Mouse (Mus musculus): ENCODE data around the gene Yif1a. TPM values are rescaled to one million over a fixed set of nuclear protein-coding genes. Genes with fewer than 3 reads are reported as not detected.
A peak's percentile ranks its signal among the peaks of the same experiment; 100 is the strongest.

Yif1a gene
- polyA plus RNA-seq, 1 experiment from 2014 or later, result 128 TPM

DNA sequence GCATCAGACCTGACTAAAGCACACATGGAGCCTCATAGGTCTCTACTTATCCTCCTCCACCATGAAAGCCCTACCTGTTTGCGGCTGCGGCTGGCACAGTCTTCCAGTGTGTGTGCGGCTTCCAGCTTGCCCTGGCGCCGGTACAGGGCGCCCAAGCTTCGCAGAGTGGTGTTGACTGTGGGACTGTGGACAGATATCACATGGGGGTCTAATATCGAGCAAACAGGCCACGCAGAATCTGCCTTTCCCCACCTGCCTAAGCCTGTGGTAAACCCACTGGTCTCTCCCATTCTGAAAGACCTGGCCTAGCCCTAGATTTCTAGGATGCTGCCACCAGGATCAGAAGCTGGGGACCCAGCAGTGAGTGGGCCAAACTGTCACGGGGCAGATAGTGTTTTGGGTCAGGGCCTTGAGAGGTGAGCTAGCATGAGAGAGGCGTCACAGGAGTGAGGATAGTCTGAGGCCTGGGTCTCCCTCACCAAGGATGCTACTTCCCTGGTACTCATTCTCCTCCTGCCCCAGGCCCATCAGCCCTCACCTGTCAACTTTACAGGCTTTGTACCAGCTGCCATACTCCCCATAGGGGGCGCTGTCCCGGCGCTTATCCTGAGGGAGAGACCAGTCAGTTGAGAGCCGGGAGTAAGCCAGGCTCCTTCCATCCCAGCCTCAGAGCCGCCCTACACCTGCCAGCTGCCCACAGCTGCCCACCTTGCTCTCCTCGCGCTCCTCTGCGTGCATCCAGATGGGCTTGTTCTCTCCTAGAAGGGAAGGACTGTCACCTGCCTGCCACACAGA is 21.5 kb downstream of the Yif1a start:
- H3K9me3 ChIP-seq (ENCODE audit: control insufficient read depth, low read length), result no peaks in the 10 kb centered on the region
- H3K4me2 ChIP-seq (replicated peaks; ENCODE audit: low read depth), result no peak overlapping the region
- WGBS, result 71% methylated on average over 19 of the region's 19 CpGs
- H3K4me3 ChIP-seq (ENCODE audit: low read depth, low read length), result no peak overlapping the region
- H3K9ac ChIP-seq (ENCODE audit: low read length), result no peak overlapping the region
- no peaks in the 10 kb centered on the region for H3K4me1 ChIP-seq (replicated peaks; ENCODE audit: control insufficient read depth, insufficient read depth)
- H3K27ac ChIP-seq (replicated peaks), result 0 out of 2 replicates have a peak overlapping the region, but pooled peaks have one; percentile 18
- H3K36me3 ChIP-seq (ENCODE audit: control insufficient read depth, insufficient read depth, low read length), result peaks cover 17% of the 10 kb centered on the region
- no peaks in the 10 kb centered on the region for H3K27me3 ChIP-seq (ENCODE audit: control insufficient read depth, insufficient read depth, low read length)
- no peak for ATAC-seq (ENCODE audit: low FRiP score, low TSS enrichment)
- DNase-seq (ENCODE audit: low spot score), result peak; percentile 66
- TF ChIP-seq CTCF (IDR thresholded peaks at IDR 0.05; ENCODE audit: low read depth) (peak; percentile 66), EP300 (optimal IDR thresholded peaks at IDR 0.05) (no peak)

GRCm38 (mm10) chr19:5113783-5114182 is 25.4 kb downstream of the Yif1a start:
- Histone ChIP-seq H3K27ac (replicated peaks) (no peak overlapping the region), H3K4me1 (replicated peaks; ENCODE audit: control insufficient read depth, insufficient read depth) (no peaks in the 10 kb centered on the region; the same call in 1 of the 2 replicates), H3K9me3 (ENCODE audit: control insufficient read depth, low read length) (no peaks in the 10 kb centered on the region), H3K27me3 (ENCODE audit: control insufficient read depth, insufficient read depth, low read length) (no peaks in the 10 kb centered on the region), H3K9ac (ENCODE audit: low read length) (no peak overlapping the region), H3K4me3 (ENCODE audit: low read depth, low read length) (no peak overlapping the region), H3K36me3 (ENCODE audit: control insufficient read depth, insufficient read depth, low read length) (peaks cover 15% of the 10 kb centered on the region), H3K4me2 (replicated peaks; ENCODE audit: low read depth) (no peak overlapping the region)
- DNase-seq (ENCODE audit: low spot score) (no peak), ATAC-seq (ENCODE audit: low FRiP score, low TSS enrichment) (no peak)
- TF ChIP-seq EP300 (optimal IDR thresholded peaks at IDR 0.05) (no peak), CTCF (IDR thresholded peaks at IDR 0.05; ENCODE audit: low read depth) (no peak)
- WGBS, result 94% methylated on average over 7 of the region's 7 CpGs

- H3K4me3 ChIP-seq (ENCODE audit: low read depth, low read length), result peak overlapping the region; percentile 80
- H3K27ac ChIP-seq (replicated peaks), result peak overlapping the region; percentile 83
- peaks cover 3% of the 10 kb centered on the region; the same call in 1 of the 2 replicates for H3K36me3 ChIP-seq (ENCODE audit: control insufficient read depth, insufficient read depth, low read length)
- peak; percentile 91 for DNase-seq (ENCODE audit: low spot score)
- H3K4me2 ChIP-seq (replicated peaks; ENCODE audit: low read depth), result peak overlapping the region; percentile 75
- peak overlapping the region; percentile 71 for H3K9ac ChIP-seq (ENCODE audit: low read length)
- no peaks in the 10 kb centered on the region for H3K27me3 ChIP-seq (ENCODE audit: control insufficient read depth, insufficient read depth, low read length)
- under 1% methylated on average over 70 of the region's 83 CpGs for WGBS
- H3K9me3 ChIP-seq (ENCODE audit: control insufficient read depth, low read length), result no peaks in the 10 kb centered on the region
- ATAC-seq (ENCODE audit: low FRiP score, low TSS enrichment), result peak; percentile 94
- H3K4me1 ChIP-seq (replicated peaks; ENCODE audit: control insufficient read depth, insufficient read depth), result no peaks in the 10 kb centered on the region; the same call in 1 of the 2 replicates
- TF ChIP-seq EP300 (optimal IDR thresholded peaks at IDR 0.05) (no peak), CTCF (IDR thresholded peaks at IDR 0.05; ENCODE audit: low read depth) (peak; percentile 97)
These were observed 29.4 kb downstream of the Yif1a start for GRCm38 (mm10) chr19:5117494-5118383.

DNA sequence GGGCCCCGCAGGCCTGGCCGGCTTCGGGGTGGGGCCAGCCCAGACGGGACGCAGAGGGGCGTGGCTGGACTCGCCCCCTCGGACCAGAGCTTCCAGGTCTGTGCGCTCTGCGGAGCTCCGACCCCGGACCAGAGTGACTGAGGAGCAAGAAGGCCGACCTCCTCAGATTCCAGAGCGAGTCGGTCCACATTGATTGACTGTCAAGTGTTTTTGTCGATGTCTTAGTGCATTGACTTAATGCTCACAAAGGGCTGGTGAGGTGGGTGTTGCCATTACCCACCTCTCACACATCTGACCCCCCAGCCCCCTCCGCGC is 30.0 kb downstream of the Yif1a start, which contains the start of gene Klc2:
TSS of gene Klc2 (minus strand) at position 177 of the 315 bp plus-strand sequence.
- WGBS, result 2% methylated on average over 17 of the region's 18 CpGs
- Histone ChIP-seq H3K4me1 (replicated peaks; ENCODE audit: control insufficient read depth, insufficient read depth) (no peaks in the 10 kb centered on the region; the same call in 1 of the 2 replicates), H3K36me3 (ENCODE audit: control insufficient read depth, insufficient read depth, low read length) (peaks cover 3% of the 10 kb centered on the region; the same call in 1 of the 2 replicates), H3K27me3 (ENCODE audit: control insufficient read depth, insufficient read depth, low read length) (no peaks in the 10 kb centered on the region), H3K4me2 (replicated peaks; ENCODE audit: low read depth) (peak within 1 kb of the TSS; percentile 75), H3K4me3 (ENCODE audit: low read depth, low read length) (peak within 1 kb of the TSS; percentile 80), H3K9me3 (ENCODE audit: control insufficient read depth, low read length) (no peaks in the 10 kb centered on the region), H3K27ac (replicated peaks) (peak within 1 kb of the TSS; percentile 83), H3K9ac (ENCODE audit: low read length) (peak within 1 kb of the TSS; percentile 71)
- TF ChIP-seq EP300 (optimal IDR thresholded peaks at IDR 0.05) (no peak), CTCF (IDR thresholded peaks at IDR 0.05; ENCODE audit: low read depth) (no peak)
- DNase-seq (ENCODE audit: low spot score) (no peak), ATAC-seq (ENCODE audit: low FRiP score, low TSS enrichment) (no peak)

- TF ChIP-seq EP300 (optimal IDR thresholded peaks at IDR 0.05) (no peak), CTCF (IDR thresholded peaks at IDR 0.05; ENCODE audit: low read depth) (no peak)
- ATAC-seq (ENCODE audit: low FRiP score, low TSS enrichment) (no peak), DNase-seq (ENCODE audit: low spot score) (no peak)
- no peak overlapping the region for H3K9ac ChIP-seq (ENCODE audit: low read length)
- H3K9me3 ChIP-seq (ENCODE audit: control insufficient read depth, low read length), result no peaks in the 10 kb centered on the region
- H3K4me3 ChIP-seq (ENCODE audit: low read depth, low read length), result no peak overlapping the region
- H3K4me1 ChIP-seq (replicated peaks; ENCODE audit: control insufficient read depth, insufficient read depth), result no peaks in the 10 kb centered on the region
- no peaks in the 10 kb centered on the region for H3K27me3 ChIP-seq (ENCODE audit: control insufficient read depth, insufficient read depth, low read length)
- 57% methylated on average over 10 of the region's 10 CpGs for WGBS
- H3K4me2 ChIP-seq (replicated peaks; ENCODE audit: low read depth), result no peak overlapping the region
- H3K36me3 ChIP-seq (ENCODE audit: control insufficient read depth, insufficient read depth, low read length), result no peaks in the 10 kb centered on the region
- no peak overlapping the region for H3K27ac ChIP-seq (replicated peaks)
These were observed 34.2 kb downstream of the Yif1a start for GRCm38 (mm10) chr19:5122492-5122891.
